Mouse (Mus musculus) CH12.LX (cell line): ENCODE data around the gene Luc7l3. TPM values are rescaled to one million over a fixed set of nuclear protein-coding genes. Genes with fewer than 3 reads are reported as not detected.

Experiments
- DNase-seq: peaks from one replicate; pipeline ENCODE4 v3.0.0-alpha.2; 2013; ENCODE audit errors: extremely low read depth
- H3K27ac ChIP-seq: 2 replicates; pipeline ENCODE4 v1.5.1; 2012; ENCODE audit warnings: low read depth, mild to moderate bottlenecking, control low read depth, moderate library complexity; ENCODE audit not compliant: insufficient read depth
- H3K27me3 ChIP-seq: replicated peaks from 2 replicates; pipeline ENCODE3; 2012; ENCODE audit warnings: inconsistent platforms
- H3K36me3 ChIP-seq, 2 experiments: replicated peaks in 1 of 2; 2 replicates each; pipeline versions ENCODE3 to v1.6.1; 2012; ENCODE audit warnings: inconsistent platforms in 1 of 2, low read length in 1 of 2, mild to moderate bottlenecking in 1 of 2, mixed read lengths in 1 of 2, moderate library complexity in 1 of 2; ENCODE audit not compliant: control insufficient read depth in 1 of 2, insufficient read depth in 1 of 2
- H3K4me1 ChIP-seq, 2 experiments: 2 replicates each; pipeline ENCODE4 v1.6.1; 2012; ENCODE audit warnings: inconsistent platforms in 1 of 2, moderate library complexity in 1 of 2; ENCODE audit not compliant: insufficient read depth in 2 of 2, control insufficient read depth in 1 of 2
- H3K4me2 ChIP-seq: 2 replicates; pipeline ENCODE4 v1.6.1; 2012; ENCODE audit warnings: low read depth, mild to moderate bottlenecking, control low read depth; ENCODE audit not compliant: poor library complexity, insufficient read depth, severe bottlenecking
- H3K4me3 ChIP-seq, 3 experiments: fragments of 150-350 bp in 1 of 3; sonication (generic) in 1 of 3; replicated peaks in 1 of 3; 2 replicates each; pipeline versions ENCODE3 to v1.5.1; 2011 to 2012; ENCODE audit warnings: low read depth in 2 of 3, low read length in 2 of 3, mild to moderate bottlenecking in 2 of 3, moderate library complexity in 2 of 3, control low read depth in 1 of 3, improper control_type of control experiment in 1 of 3, inconsistent platforms in 1 of 3, mixed read lengths in 1 of 3; ENCODE audit not compliant: poor library complexity in 1 of 3
- H3K79me2 ChIP-seq: replicated peaks from 2 replicates; pipeline ENCODE4 v1.6.1; 2012; ENCODE audit warnings: mild to moderate bottlenecking, moderate library complexity; ENCODE audit not compliant: control insufficient read depth, poor library complexity, insufficient read depth, severe bottlenecking; ENCODE audit errors: extremely low read depth
- H3K9ac ChIP-seq: 2 replicates; pipeline ENCODE4 v1.6.1; 2012; ENCODE audit warnings: low read depth, mild to moderate bottlenecking, control low read depth, moderate library complexity; ENCODE audit not compliant: insufficient read depth
- H3K9me3 ChIP-seq: replicated peaks from 2 replicates; pipeline ENCODE3; 2012; ENCODE audit warnings: low read length, inconsistent platforms, mixed read lengths
- BHLHE40 ChIP-seq: IDR thresholded peaks from 2 replicates; pipeline ENCODE4 v1.6.1; 2011; ENCODE audit warnings: mild to moderate bottlenecking, low read depth, low read length, improper control_type of control experiment
- CHD1 ChIP-seq: IDR thresholded peaks from 2 replicates; pipeline ENCODE4 v1.6.1; 2012; ENCODE audit warnings: low read depth, low read length, improper control_type of control experiment, inconsistent platforms
- CTCF ChIP-seq, 2 experiments: IDR thresholded peaks in 1 of 2; conservative IDR thresholded peaks in 1 of 2; 2 replicates each; pipeline ENCODE4 v1.5.1; 2011 to 2012; ENCODE audit warnings: low read depth in 2 of 2, low read length in 2 of 2, improper control_type of control experiment in 1 of 2, inconsistent platforms in 1 of 2, mild to moderate bottlenecking in 1 of 2, moderate library complexity in 1 of 2
- E2F4 ChIP-seq: IDR thresholded peaks from 2 replicates; pipeline ENCODE4 v1.6.1; 2011; ENCODE audit warnings: low read depth, low read length, improper control_type of control experiment; ENCODE audit not compliant: insufficient replicate concordance
- EP300 ChIP-seq: IDR thresholded peaks from 2 replicates; pipeline ENCODE4 v1.6.1; 2011; ENCODE audit warnings: low read length, improper control_type of control experiment
- ETS1 ChIP-seq: conservative IDR thresholded peaks from 2 replicates; pipeline ENCODE4 v1.6.1; 2012; ENCODE audit warnings: low read depth, mild to moderate bottlenecking, inconsistent platforms, low read length, improper control_type of control experiment, moderate library complexity
- GABPA ChIP-seq: IDR thresholded peaks from 2 replicates; pipeline ENCODE4 v1.6.1; 2012; ENCODE audit warnings: low read depth, low read length, improper control_type of control experiment, inconsistent platforms; ENCODE audit not compliant: insufficient replicate concordance
- HCFC1 ChIP-seq: IDR thresholded peaks from 2 replicates; pipeline ENCODE4 v1.6.1; 2012; ENCODE audit warnings: low read depth, mild to moderate bottlenecking, inconsistent platforms, low read length, improper control_type of control experiment
- JUN ChIP-seq: IDR thresholded peaks from 2 replicates; pipeline ENCODE4 v1.6.1; 2011; ENCODE audit warnings: low read depth, mild to moderate bottlenecking, low read length, improper control_type of control experiment, moderate library complexity; ENCODE audit not compliant: insufficient read depth
- KAT2A ChIP-seq: IDR thresholded peaks from 2 replicates; pipeline ENCODE4 v1.6.1; 2012; ENCODE audit warnings: low read length, improper control_type of control experiment, inconsistent platforms; ENCODE audit not compliant: insufficient replicate concordance
- MAZ ChIP-seq: IDR thresholded peaks from 2 replicates; pipeline ENCODE4 v1.6.1; 2012; ENCODE audit warnings: low read depth, mild to moderate bottlenecking, inconsistent platforms, low read length, improper control_type of control experiment, moderate library complexity
- MEF2A ChIP-seq: IDR thresholded peaks from 2 replicates; pipeline ENCODE4 v1.6.1; 2014; ENCODE audit warnings: low read depth, mild to moderate bottlenecking, inconsistent platforms, low read length, improper control_type of control experiment, borderline replicate concordance
- NELFE ChIP-seq: IDR thresholded peaks from 2 replicates; pipeline ENCODE4 v1.6.1; 2011; ENCODE audit warnings: low read depth, low read length, improper control_type of control experiment
- PAX5 ChIP-seq: IDR thresholded peaks from 2 replicates; pipeline ENCODE4 v1.6.1; 2012; ENCODE audit warnings: low read length, inconsistent platforms, mixed read lengths
- POLR2A ChIP-seq: IDR thresholded peaks from 2 replicates; pipeline ENCODE4 v1.6.1; 2011; ENCODE audit warnings: low read depth, mild to moderate bottlenecking, improper control_type of control experiment, low read length
- POLR2AphosphoS2 ChIP-seq: IDR thresholded peaks from 2 replicates; pipeline ENCODE4 v1.6.1; 2011; ENCODE audit warnings: low read depth, low read length, improper control_type of control experiment
- RCOR1 ChIP-seq: conservative IDR thresholded peaks from 2 replicates; pipeline ENCODE4 v1.6.1; 2012; ENCODE audit warnings: low read depth, mild to moderate bottlenecking, inconsistent platforms, low read length, improper control_type of control experiment
- UBTF ChIP-seq: IDR thresholded peaks from 2 replicates; pipeline ENCODE4 v1.6.1; 2012; ENCODE audit warnings: low read depth, mild to moderate bottlenecking, inconsistent platforms, low read length, improper control_type of control experiment, moderate library complexity
- ZMIZ1 ChIP-seq: IDR thresholded peaks from 2 replicates; pipeline ENCODE4 v1.6.1; 2012; ENCODE audit warnings: low read depth, mild to moderate bottlenecking, inconsistent platforms, low read length, improper control_type of control experiment
- dilution Hi-C: fragments of 300-500 bp; cut with MboI; formaldehyde crosslinking; loops from 2 replicates; pipeline ENCODE4 v1.14.3; 2020; ENCODE audit warnings: low sequenced_read_pairs; ENCODE audit not compliant: extremely low pct_unique_long_range_greater_than_20kb, extremely low pct_ligation_motif_present
- in situ Hi-C: fragments of 300-500 bp; cut with MboI; formaldehyde crosslinking; loops from 3 replicates; pipeline ENCODE4 v1.14.3; 2019; ENCODE audit warnings: low sequenced_read_pairs, low pct_ligation_motif_present, low pct_unique_long_range_greater_than_20kb, mixed read lengths
- polyA plus RNA-seq: library from polyadenylated mRNA; unstranded; fragments of >175 nt; gene quantifications from 2 replicates; pipeline ENCODE4 v1.2.1, GENCODE M21; 2012; ENCODE audit warnings: low read depth; ENCODE audit not compliant: insufficient read length
- total RNA-seq, 2 experiments: library from RNA; depleted of rRNA; stranded (reverse); fragments of 300-350 nt in 1 of 2; fragments of >200 nt in 1 of 2; gene quantifications; 2 replicates each; pipeline ENCODE4 v1.2.3; 2012 to 2014

The Luc7l3 gene
- total and polyA plus RNA-seq, 3 experiments: 57.7 to 246 (median 69.8) TPM

DNA sequence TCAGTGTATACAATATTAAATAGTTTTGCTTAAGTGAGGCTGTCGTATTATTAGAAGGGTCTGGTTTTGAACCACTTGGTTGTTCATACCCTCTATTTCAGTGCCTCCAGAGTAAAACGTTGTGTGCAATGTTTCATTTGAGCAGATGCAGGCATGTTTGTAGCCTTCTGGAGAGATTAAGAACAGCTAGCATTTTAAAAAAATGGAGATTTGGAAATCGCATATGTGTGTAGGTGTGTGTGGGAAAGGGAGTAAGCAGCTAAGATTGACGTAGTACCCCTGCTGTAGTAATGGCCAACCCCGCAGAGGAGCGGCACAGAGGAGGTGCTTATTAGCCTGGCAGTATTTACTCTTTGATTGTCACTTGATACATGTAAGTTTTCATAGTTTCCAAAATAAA is 10.9 kb upstream of the Luc7l3 start:
- Histone ChIP-seq H3K27me3 (no peaks in the 10 kb centered on the region), H3K79me2 (peaks cover 27% of the 10 kb centered on the region), H3K27ac (no peak overlapping the region), H3K4me1 (peaks cover 5 to 26% of the 10 kb centered on the region in 2 experiments; a peak in 3 of 4 replicates), H3K9ac (no peak overlapping the region), H3K4me2 (no peak overlapping the region), H3K9me3 (no peaks in the 10 kb centered on the region), H3K4me3 (no peak overlapping the region), H3K36me3 (peaks cover 19 to 62% of the 10 kb centered on the region in 2 experiments)
- DNase-seq: no peak
- dilution Hi-C loops: no loop called here
- in situ Hi-C loops: no loop called here
- TF ChIP-seq PAX5: no peak
- no peak for TF ChIP-seq ETS1
- no peak for TF ChIP-seq E2F4
- TF ChIP-seq ZMIZ1: no peak
- TF ChIP-seq CTCF (conservative IDR thresholded peaks at IDR 0.05 in 1 of 2, IDR thresholded peaks at IDR 0.05 in 1 of 2; ENCODE audit: low read depth in 2 of 2, low read length in 2 of 2): no peak
- TF ChIP-seq, all 38 proteins: peak for 0

- H3K79me2 ChIP-seq: peaks cover 27% of the 10 kb centered on the region
- H3K9ac ChIP-seq: no peak overlapping the region
- no peaks in the 10 kb centered on the region for H3K9me3 ChIP-seq
- H3K4me3 ChIP-seq: no peak overlapping the region
- no peak for DNase-seq
- no peak overlapping the region for H3K4me2 ChIP-seq
- H3K27me3 ChIP-seq: no peaks in the 10 kb centered on the region
- H3K36me3 ChIP-seq: peaks cover 13 to 40% of the 10 kb centered on the region in 2 experiments
- TF ChIP-seq UBTF (no peak), JUN (no peak), MEF2A (no peak), BHLHE40 (no peak), GABPA (no peak), ETS1 (no peak), RCOR1 (no peak), NELFE (no peak), MAZ (no peak), KAT2A (no peak), HCFC1 (no peak), EP300 (no peak), CHD1 (no peak), CTCF (conservative IDR thresholded peaks at IDR 0.05 in 1 of 2, IDR thresholded peaks at IDR 0.05 in 1 of 2; ENCODE audit: low read depth in 2 of 2, low read length in 2 of 2) (no peak), POLR2AphosphoS2 (no peak), POLR2A (no peak)
- in situ Hi-C loops (no loop called here), dilution Hi-C loops (no loop called here)
- H3K4me1 ChIP-seq: peaks cover 5 to 30% of the 10 kb centered on the region in 2 experiments; a peak in 3 of 4 replicates
- no peak overlapping the region for H3K27ac ChIP-seq
Observed at GRCm38 (mm10) chr11:94330211-94330610, 8.4 kb upstream of the Luc7l3 start.
